Mouse (Mus musculus): ENCODE data around the gene Mcrip2. TPM values are rescaled to one million over a fixed set of nuclear protein-coding genes. Genes with fewer than 3 reads are reported as not detected.

The Mcrip2 gene
- total RNA-seq, 1 experiment from 2014 or later = 22.3 TPM

GRCm38 (mm10) chr17:25867836-25868600 is 546 bp downstream of the Mcrip2 start:
- ATAC-seq (replicated peaks; ENCODE audit: low read depth, poor library complexity, severe bottlenecking) = peak; percentile 46

- ATAC-seq (replicated peaks; ENCODE audit: low read depth, poor library complexity, severe bottlenecking) = peak; percentile 19; the same call in 1 of the 2 replicates
These were observed 1.1 kb downstream of the Mcrip2 start for GRCm38 (mm10) chr17:25867509-25867835.

DNA sequence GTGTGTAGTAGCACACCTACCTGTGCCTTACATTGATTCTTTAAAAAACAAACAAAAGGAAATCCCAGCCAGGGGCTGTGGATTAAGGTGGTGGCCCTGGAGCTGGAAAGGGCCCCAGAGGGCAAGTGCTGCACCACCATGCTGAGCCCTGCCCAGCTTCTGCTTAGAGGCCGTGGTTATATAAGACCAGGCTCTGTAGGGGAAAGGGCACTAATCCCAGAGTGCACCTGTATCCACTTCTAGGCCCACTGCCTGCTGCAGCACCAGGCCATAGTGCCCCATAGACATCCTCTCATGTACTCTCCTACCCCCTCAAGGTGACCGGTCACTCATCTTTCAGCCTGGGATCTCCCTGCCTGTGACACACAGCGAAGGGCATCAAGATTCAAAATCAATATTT is 2.4 kb downstream of the Mcrip2 start:
- no peak for ATAC-seq (replicated peaks; ENCODE audit: low read depth, poor library complexity, severe bottlenecking)

DNA sequence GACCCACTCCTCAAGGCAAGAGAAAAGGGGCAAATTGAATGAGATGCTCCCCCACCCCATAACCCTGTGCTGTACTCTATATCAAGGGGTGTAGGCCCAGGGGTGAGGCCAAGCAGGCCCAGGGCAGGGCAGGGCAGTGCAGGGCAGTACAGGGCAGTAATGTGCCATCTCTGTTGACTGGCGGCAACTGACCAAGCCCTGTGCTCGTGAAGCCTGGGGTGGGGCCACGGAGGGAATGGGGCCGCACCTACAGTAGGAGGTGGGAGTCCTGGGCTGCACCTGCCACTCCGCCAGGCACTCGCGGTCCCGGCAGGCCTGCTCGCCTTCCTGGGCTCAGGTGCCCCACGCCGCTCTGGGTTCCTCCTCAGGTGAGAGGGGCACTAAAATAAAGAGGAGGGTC is 3.3 kb downstream of the Mcrip2 start:
- ATAC-seq (replicated peaks; ENCODE audit: low read depth, poor library complexity, severe bottlenecking) = no peak

DNA sequence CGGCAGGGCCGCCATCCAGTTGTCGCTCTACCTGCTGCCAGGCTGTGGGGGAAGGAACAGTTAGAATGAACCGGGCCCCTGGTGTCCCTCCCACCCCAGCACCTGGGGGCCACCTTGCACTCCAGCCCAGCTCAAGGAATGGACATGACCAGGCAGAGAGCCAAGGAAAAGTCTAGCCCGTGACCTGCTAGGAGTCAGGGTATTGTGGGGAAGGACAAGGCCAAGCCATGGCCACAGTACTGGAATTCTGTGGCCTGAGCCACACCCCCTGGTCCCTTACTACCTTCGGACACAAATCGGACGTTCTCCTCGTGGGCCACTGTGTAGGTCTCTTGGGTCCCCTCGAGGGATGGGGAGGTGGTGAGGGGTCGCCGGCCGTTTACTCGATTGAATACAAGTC is 4.3 kb downstream of the Mcrip2 start:
- ATAC-seq (replicated peaks; ENCODE audit: low read depth, poor library complexity, severe bottlenecking) = no peak

DNA sequence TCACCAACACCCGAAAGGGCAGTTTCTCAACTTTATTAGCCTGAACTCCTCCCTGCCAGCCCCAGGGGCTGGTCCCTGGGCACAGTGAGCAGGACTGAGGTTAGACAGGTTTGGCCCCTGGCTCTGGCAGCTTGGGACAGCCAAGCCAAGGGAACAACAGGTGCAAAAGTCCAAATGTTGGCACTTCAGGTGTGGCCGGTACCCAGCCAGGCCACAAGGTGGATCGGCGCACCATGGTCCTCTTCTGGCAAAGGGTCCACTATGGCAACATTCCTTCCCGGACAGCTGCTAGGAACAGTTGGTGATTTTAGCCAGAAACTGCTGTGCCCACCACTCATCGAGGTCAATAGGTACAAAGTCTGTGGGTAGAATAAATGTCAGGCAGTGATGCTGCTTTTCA is 4.9 kb downstream of the Mcrip2 start:
- no peak for ATAC-seq (replicated peaks; ENCODE audit: low read depth, poor library complexity, severe bottlenecking)

DNA sequence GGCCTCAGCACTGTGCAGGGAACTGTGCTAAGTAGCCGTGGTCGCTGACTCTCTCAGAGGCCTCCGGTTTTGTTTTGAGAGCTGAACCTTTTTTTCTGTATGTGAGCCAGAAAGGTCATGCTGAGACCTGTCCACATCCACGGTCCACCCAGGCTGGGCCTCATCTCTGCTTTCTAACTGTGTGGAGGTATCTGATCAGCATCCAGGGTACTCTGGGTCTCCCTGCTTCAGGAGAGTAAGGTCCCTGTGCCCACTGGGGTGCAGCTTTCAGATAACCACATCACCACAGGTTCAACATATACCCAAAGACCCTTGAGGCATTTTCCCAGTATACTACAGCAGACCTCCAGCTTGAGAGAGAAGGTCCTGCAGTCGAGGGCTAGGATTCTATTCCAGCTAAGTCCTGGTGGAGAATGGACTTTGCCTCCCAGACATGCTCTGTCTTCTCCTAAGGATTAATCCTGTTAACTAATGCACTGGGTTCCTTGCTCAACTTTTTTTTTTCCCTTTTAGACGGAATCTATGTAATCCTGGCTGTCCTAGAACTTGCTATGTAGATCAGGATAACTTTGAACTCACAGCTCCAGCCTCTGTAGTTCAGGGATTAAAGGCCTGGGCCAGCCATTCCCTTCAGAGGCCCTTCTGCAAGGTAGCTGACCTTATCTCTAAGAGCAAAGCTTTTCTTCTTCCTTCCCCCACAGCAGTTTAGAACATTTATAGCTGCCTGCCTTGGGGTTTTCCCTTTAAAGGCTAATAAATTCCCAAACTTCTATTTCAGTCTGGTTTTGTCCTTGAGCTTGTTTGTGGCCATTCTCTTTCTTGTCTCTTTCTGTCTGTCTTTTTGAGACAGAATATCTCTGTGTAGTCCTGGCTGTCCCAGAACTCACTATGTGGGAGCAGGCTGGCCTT is 6.6 kb downstream of the Mcrip2 start:
- no peak for ATAC-seq (replicated peaks; ENCODE audit: low read depth, poor library complexity, severe bottlenecking)

GRCm38 (mm10) chr17:25860832-25861703 is 7.5 kb downstream of the Mcrip2 start, which contains the start of gene Wdr90:
TSS of gene Wdr90 (minus strand) at chr17:25861501.
- peak; percentile 98 for ATAC-seq (replicated peaks; ENCODE audit: low read depth, poor library complexity, severe bottlenecking)

DNA sequence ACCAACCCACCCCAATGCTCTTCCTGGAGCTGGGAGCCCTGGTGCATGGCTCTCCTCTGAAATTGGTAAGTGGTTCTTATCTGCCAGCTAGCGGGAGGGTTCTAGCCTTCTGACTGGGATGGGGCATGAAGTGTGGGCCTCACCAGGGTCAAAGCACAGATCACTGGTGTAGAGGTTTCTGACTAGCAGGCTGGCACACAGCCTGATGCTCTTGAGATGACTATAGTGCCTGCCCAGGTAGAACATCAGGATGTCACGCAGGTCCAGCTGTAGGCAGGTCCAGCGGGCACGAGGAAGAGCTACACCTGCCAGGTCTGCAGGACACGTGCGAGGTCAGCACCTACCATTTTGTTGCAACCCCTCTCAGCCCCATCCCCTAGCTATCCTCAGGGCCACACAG is 8.3 kb downstream of the Mcrip2 start:
- no peak for ATAC-seq (replicated peaks; ENCODE audit: low read depth, poor library complexity, severe bottlenecking)

DNA sequence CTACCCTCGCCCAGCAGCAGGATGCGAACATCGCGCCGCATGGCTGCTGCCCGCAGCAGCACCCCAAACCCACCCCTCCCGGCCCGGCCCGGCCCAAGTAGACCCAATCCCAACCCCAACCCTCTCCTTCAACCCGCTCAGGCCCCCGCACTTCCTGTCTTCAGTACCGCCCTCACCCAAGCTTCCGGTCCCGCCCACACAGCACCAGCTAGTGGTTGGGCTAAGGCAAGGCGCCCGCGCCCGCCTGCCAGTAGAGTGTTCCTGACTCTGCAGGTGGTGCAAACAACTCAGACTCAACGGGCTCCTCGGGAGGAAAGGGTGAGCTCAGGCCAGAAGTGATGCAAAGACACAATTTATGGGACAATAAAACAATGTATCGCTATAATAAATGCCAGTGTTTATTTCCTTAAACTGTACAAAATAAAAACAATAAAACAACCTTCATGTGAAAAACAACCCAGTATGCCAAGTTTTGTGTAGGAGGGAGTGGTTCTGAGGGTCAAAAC is 24.1 kb downstream of the Mcrip2 start, which contains the start of gene Rhot2:
Gene Rhot2 (minus strand): TSS at position 456 of the 506 bp plus-strand sequence.
- peak; percentile 98 for ATAC-seq (replicated peaks; ENCODE audit: low read depth, poor library complexity, severe bottlenecking)

DNA sequence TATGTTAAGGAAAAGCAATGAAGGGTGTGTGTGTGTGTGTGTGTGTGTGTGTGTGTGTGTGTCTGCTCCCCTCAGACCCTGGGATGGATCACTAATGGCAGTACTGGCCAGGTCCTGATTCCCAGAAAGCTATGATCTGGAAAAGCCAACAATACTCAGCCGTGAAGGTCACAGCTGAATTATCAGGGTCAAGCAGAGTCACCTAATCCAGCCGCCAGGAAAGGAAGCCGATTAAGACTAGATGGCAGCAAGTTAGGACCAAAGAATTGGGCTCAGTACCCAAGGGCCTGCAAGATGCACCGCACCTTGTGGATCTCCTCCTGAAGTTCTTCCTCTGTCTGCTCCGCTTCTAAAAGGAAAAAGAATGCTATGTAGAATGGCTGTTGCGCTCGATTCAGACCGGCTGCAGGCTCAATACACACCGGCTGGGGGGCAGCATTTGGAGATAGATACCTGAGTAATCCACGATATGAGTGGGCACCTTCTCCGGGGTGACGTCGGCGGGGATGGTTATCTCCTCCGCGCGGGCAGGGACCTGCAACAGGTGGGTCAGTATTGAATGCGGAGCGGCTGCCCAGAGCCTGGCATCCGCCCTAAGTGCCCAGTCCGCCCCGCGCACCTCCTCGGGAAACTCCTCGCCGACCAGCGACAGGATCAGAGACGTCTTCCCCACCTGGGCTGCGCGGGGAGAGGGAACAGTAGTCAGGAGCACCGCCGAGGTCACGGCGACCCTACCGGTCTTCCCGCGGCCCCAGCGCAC is 24.7 kb downstream of the Mcrip2 start:
- no peak; the same call in 1 of the 2 replicates for ATAC-seq (replicated peaks; ENCODE audit: low read depth, poor library complexity, severe bottlenecking)

GRCm38 (mm10) chr17:25843122-25843521 is 25.4 kb downstream of the Mcrip2 start:
- ATAC-seq (replicated peaks; ENCODE audit: low read depth, poor library complexity, severe bottlenecking) = no peak

- no peak for ATAC-seq (replicated peaks; ENCODE audit: low read depth, poor library complexity, severe bottlenecking)
These were observed 26.1 kb downstream of the Mcrip2 start for GRCm38 (mm10) chr17:25842509-25842908.

- no peak for ATAC-seq (replicated peaks; ENCODE audit: low read depth, poor library complexity, severe bottlenecking)
These were observed 27.3 kb downstream of the Mcrip2 start, which contains the start of gene Gm20683 for GRCm38 (mm10) chr17:25841117-25841880. TSS of gene Gm20683 (minus strand) at chr17:25841763.

- no peak for ATAC-seq (replicated peaks; ENCODE audit: low read depth, poor library complexity, severe bottlenecking)
These were observed 28.0 kb downstream of the Mcrip2 start for GRCm38 (mm10) chr17:25840519-25840918.

DNA sequence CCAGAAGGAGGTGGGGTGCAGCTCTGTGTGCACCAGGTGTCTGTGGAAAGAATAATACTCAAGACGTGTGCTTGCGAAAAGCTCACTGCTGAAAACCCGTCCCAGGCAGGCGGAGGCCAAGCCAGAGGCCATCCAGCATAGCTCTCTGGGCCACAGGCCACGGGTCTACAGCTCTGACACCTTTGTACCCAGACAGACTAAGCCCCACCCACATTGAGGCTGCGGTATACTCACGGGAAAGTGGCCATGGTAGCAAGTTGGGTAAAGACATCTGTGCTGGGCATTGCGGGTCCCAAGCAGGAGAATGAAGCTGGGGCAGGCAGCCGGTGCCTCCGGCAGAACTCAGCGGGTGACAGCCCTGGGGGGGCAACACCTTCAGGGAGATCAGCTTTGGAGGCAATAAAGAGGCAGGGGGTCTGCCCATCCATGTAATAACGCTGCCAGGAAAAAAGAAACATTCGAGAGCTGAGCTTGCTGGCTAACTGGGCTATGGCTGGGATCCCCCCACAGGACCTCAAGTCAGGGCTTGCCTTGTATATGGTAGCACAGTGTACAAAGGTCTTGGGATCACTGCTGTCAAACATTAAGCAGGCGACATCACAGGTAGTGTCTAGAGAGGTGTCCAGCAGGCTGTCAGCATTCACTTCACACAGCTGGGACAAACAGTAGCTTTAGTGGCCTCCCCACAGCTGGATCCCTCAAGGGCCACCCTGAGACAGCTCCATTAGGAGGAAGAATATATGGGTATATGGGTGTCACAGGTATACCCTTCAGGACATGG is 28.9 kb downstream of the Mcrip2 start:
- ATAC-seq (replicated peaks; ENCODE audit: low read depth, poor library complexity, severe bottlenecking) = no peak

GRCm38 (mm10) chr17:25838904-25839303 is 29.7 kb downstream of the Mcrip2 start:
- ATAC-seq (replicated peaks; ENCODE audit: low read depth, poor library complexity, severe bottlenecking) = no peak

DNA sequence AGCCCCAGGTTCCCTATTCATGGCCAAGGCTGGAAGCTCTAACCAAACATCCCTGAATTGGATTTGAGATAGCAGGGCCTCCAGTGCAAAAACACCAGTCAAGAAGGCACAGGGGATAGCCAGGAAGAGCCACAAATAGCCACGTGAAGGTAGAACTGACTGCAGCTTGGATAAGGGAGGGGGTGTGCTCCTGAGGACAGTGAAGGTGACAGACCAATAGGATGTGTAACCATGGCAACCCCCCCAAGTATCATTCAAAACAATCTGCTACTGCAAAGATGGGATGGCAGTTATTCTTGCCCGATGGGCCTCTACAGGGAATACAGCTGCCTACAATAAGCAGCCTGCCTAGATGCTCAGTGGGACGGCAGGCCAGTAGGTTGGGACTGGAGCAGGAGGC is 31.0 kb downstream of the Mcrip2 start:
- no peak for ATAC-seq (replicated peaks; ENCODE audit: low read depth, poor library complexity, severe bottlenecking)

Data from common myeloid progenitor, adult 5-6 weeks (primary cell).